In the genomic region with DNA sequence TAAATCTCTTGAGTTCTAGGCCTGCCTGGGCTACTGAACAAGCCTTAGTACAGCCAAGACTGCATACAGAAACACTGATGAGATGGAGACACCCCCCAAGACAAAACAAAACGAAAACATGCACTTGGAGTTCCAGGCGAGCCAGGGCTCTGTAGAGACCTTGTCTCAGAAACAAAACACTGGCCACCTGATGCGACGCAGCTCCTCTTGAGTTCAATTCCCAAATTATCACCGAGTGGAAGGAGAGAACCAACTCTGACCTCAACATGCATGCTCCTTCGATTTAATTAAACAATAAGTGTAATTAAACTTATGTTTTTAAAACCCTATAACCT, we compare ENCODE assay signal across 7 mouse cellular contexts. TPM values are rescaled to one million over a fixed set of nuclear protein-coding genes. Genes with fewer than 3 reads are reported as not detected.
DNase-seq lines count a peak whose midpoint lies in the region; ATAC-seq and TF ChIP-seq lines count a peak whose summit lies in the region.

No protein-coding gene starts in this region.

- H3K4me1 ChIP-seq in CH12.LX (ENCODE audit: control insufficient read depth in 1 of 2, insufficient read depth in 2 of 2) = peaks cover 14 to 38% of the 10 kb centered on the region in 2 experiments
- H3K4me1 ChIP-seq in ES-Bruce4 (ENCODE audit: control insufficient read depth, insufficient read depth, low read length) = peaks cover 3% of the 10 kb centered on the region
- H3K4me1 ChIP-seq in forebrain, embryonic 16.5 days (replicated peaks; ENCODE audit: control insufficient read depth, insufficient read depth, low read length) = peaks cover 16% of the 10 kb centered on the region
- peaks cover 50% of the 10 kb centered on the region for H3K4me1 ChIP-seq in liver, embryonic 13.5 days (replicated peaks)

- H3K36me3 ChIP-seq in CH12.LX (replicated peaks in 1 of 2; ENCODE audit: control insufficient read depth in 1 of 2, insufficient read depth in 1 of 2, low read length in 1 of 2) (peaks cover 23 to 44% of the 10 kb centered on the region in 2 experiments), ES-Bruce4 (ENCODE audit: control insufficient read depth, insufficient read depth, low read length, poor library complexity, severe bottlenecking) (peaks cover 21% of the 10 kb centered on the region)
- peaks cover 13% of the 10 kb centered on the region for H3K36me3 ChIP-seq in forebrain, embryonic 16.5 days (ENCODE audit: control insufficient read depth, insufficient read depth)
- H3K36me3 ChIP-seq in liver, embryonic 13.5 days = peaks cover 63% of the 10 kb centered on the region
- H3K36me3 ChIP-seq in splenic B cell, adult 2 months (ENCODE audit: control insufficient read depth, insufficient read depth, low read length, poor library complexity, severe bottlenecking) = peaks cover 5% of the 10 kb centered on the region

- H3K9ac ChIP-seq in CH12.LX (ENCODE audit: insufficient read depth, low read depth) (peak overlapping the region; percentile 32; the same call in 1 of the 2 replicates), ES-Bruce4 (ENCODE audit: low read depth, poor library complexity, severe bottlenecking) (peak overlapping the region; percentile 71)
- H3K9ac ChIP-seq in forebrain, embryonic 16.5 days (replicated peaks; ENCODE audit: low read depth, low read length) = peak overlapping the region; percentile 83
- peak overlapping the region; percentile 80 for H3K9ac ChIP-seq in liver, embryonic 13.5 days

- WGBS in forebrain, embryonic 16.5 days = 32% methylated on average over 6 of the region's 6 CpGs
- 19% methylated on average over 6 of the region's 6 CpGs for WGBS in liver, embryonic 13.5 days (ENCODE audit: insufficient replicate concordance)

- intact Hi-C loops in left cerebral cortex, postnatal 36 days (cut with DNase I) = no loop called here

- H3K9me3 ChIP-seq in CH12.LX (replicated peaks; ENCODE audit: low read length) = no peaks in the 10 kb centered on the region
- H3K9me3 ChIP-seq in ES-Bruce4 (replicated peaks; ENCODE audit: control insufficient read depth, insufficient read depth, low read length, poor library complexity, severe bottlenecking) = no peaks in the 10 kb centered on the region
- no peaks in the 10 kb centered on the region for H3K9me3 ChIP-seq in forebrain, embryonic 16.5 days (ENCODE audit: control insufficient read depth, low read length)
- H3K9me3 ChIP-seq in liver, embryonic 13.5 days (replicated peaks) = no peaks in the 10 kb centered on the region

- dilution Hi-C loops in CH12.LX (cut with MboI; ENCODE audit: extremely low pct_ligation_motif_present, extremely low pct_unique_long_range_greater_than_20kb, low sequenced_read_pairs) = no loop called here

- peak overlapping the region; percentile 60 for H3K4me2 ChIP-seq in CH12.LX (ENCODE audit: insufficient read depth, low read depth, poor library complexity, severe bottlenecking)
- H3K4me2 ChIP-seq in forebrain, embryonic 16.5 days (ENCODE audit: low read length) = peak overlapping the region; percentile 73
- H3K4me2 ChIP-seq in liver, embryonic 13.5 days = peak overlapping the region; percentile 76

- in situ Hi-C loops in CH12.LX (cut with MboI; ENCODE audit: low pct_ligation_motif_present, low pct_unique_long_range_greater_than_20kb, low sequenced_read_pairs) = no loop called here

- no peak for TF ChIP-seq POLR2A in CH12.LX (IDR thresholded peaks at IDR 0.05; ENCODE audit: low read depth, low read length)
- no peak for TF ChIP-seq POLR2A in ES-Bruce4 (IDR thresholded peaks at IDR 0.05; ENCODE audit: insufficient read depth, low read length)

- H3K27me3 ChIP-seq in CH12.LX (replicated peaks) (no peaks in the 10 kb centered on the region), ES-Bruce4 (ENCODE audit: control insufficient read depth, insufficient read depth, low read length, poor library complexity, severe bottlenecking) (no peaks in the 10 kb centered on the region)
- no peaks in the 10 kb centered on the region for H3K27me3 ChIP-seq in forebrain, embryonic 16.5 days (replicated peaks; ENCODE audit: control insufficient read depth, insufficient read depth, low read length)
- H3K27me3 ChIP-seq in liver, embryonic 13.5 days = no peaks in the 10 kb centered on the region
- H3K27me3 ChIP-seq in splenic B cell, adult 2 months (ENCODE audit: control insufficient read depth, insufficient read depth, low read length, poor library complexity, severe bottlenecking) = no peaks in the 10 kb centered on the region

- H3K79me2 ChIP-seq in CH12.LX (replicated peaks; ENCODE audit: control insufficient read depth, extremely low read depth, insufficient read depth, poor library complexity, severe bottlenecking) = peaks cover 10% of the 10 kb centered on the region

- ATAC-seq in forebrain, embryonic 16.5 days = no peak
- ATAC-seq in liver, embryonic 13.5 days (ENCODE audit: low read depth) = no peak

- TF ChIP-seq EP300 in CH12.LX (IDR thresholded peaks at IDR 0.05; ENCODE audit: low read length) (no peak), ES-Bruce4 (IDR thresholded peaks at IDR 0.05; ENCODE audit: insufficient read depth, low read depth, low read length) (no peak)

- TF ChIP-seq RAD21 in CH12.LX (IDR thresholded peaks at IDR 0.05; ENCODE audit: low read depth, low read length) = no peak

- TF ChIP-seq CTCF in CH12.LX (conservative IDR thresholded peaks at IDR 0.05 in 1 of 2, IDR thresholded peaks at IDR 0.05 in 1 of 2; ENCODE audit: low read depth in 2 of 2, low read length in 2 of 2) (no peak), ES-Bruce4 (IDR thresholded peaks at IDR 0.05; ENCODE audit: low read depth, low read length) (no peak)

- H3K4me3 ChIP-seq in CH12.LX (replicated peaks in 1 of 3; ENCODE audit: low read depth in 2 of 3, low read length in 2 of 3, poor library complexity in 1 of 3) = peak overlapping the region in 2 of 3 experiments; percentile 87 to 91
- H3K4me3 ChIP-seq in ES-Bruce4 (ENCODE audit: low read depth, low read length) = peak overlapping the region; percentile 14; the same call in 1 of the 2 replicates
- peak overlapping the region; percentile 63 for H3K4me3 ChIP-seq in forebrain, embryonic 16.5 days (replicated peaks; ENCODE audit: low read length)
- peak overlapping the region; percentile 92 for H3K4me3 ChIP-seq in liver, embryonic 13.5 days (replicated peaks)

- H3K27ac ChIP-seq in CH12.LX (ENCODE audit: insufficient read depth, low read depth) = peak overlapping the region; percentile 81
- peak overlapping the region; percentile 100 for H3K27ac ChIP-seq in ES-Bruce4 (ENCODE audit: insufficient read depth, low read length)
- peak overlapping the region; percentile 88 for H3K27ac ChIP-seq in forebrain, embryonic 16.5 days (ENCODE audit: low read length)
- peak overlapping the region; percentile 100 for H3K27ac ChIP-seq in liver, embryonic 13.5 days

- DNase-seq in CH12.LX (ENCODE audit: extremely low read depth) = no peak
- no peak for DNase-seq in liver, embryonic 13.5 days
- peak; percentile 16 for DNase-seq in splenic B cell, adult 2 months (ENCODE audit: low read depth, low spot score)
- DNase-seq in right cerebral cortex, adult 18-20 months = no peak
- DNase-seq in left cerebral cortex, postnatal 36 days (ENCODE audit: low spot score in 2 of 2) = no peak

TF ChIP-seq in CH12.LX, 34 proteins besides CTCF, POLR2A, EP300 and RAD21 (continues in another document):
- no peak for TF ChIP-seq MXI1 (IDR thresholded peaks at IDR 0.05; ENCODE audit: low read depth, low read length)

RNA-seq across cellular contexts. Expression of a gene that starts 0.2 kb away (rescaled TPM):
- 506 and 595 TPM in 2 replicates for total RNA-seq in CH12.LX (2012; rRNA removed)
- 750 and 883 TPM in 2 replicates for total RNA-seq in CH12.LX (2014; rRNA removed)
- polyA plus RNA-seq in CH12.LX (2012; ENCODE audit: insufficient read length, low read depth) = 694 and 813 TPM in 2 replicates
- polyA plus RNA-seq in ES-Bruce4 (2011; ENCODE audit: insufficient read depth, insufficient read length, low read depth, missing spikeins) = 172 and 194 TPM in 2 replicates
- polyA plus RNA-seq in forebrain, embryonic 16.5 days (2015; fragmentation: Nextera tagmentation; extraction: Ambion mirVana) = 369 and 398 TPM in 2 replicates
- 6,829 and 6,884 TPM in 2 replicates for polyA plus RNA-seq in liver, embryonic 13.5 days (2015; fragmentation: Nextera tagmentation; extraction: Ambion mirVana)
- 100 to 1,000 TPM; 105 to 110 TPM for total RNA-seq in left cerebral cortex, postnatal 36 days (2021)

RNA-seq across cellular contexts. Expression of a gene that starts 9.1 kb away (rescaled TPM):
- total RNA-seq in CH12.LX (2012; rRNA removed) = 72.8 and 74.6 TPM in 2 replicates
- 50.6 and 52.1 TPM in 2 replicates for total RNA-seq in CH12.LX (2014; rRNA removed)
- polyA plus RNA-seq in CH12.LX (2012; ENCODE audit: insufficient read length, low read depth) = 86.3 and 93.5 TPM in 2 replicates
- 69.5 and 69.9 TPM in 2 replicates for polyA plus RNA-seq in ES-Bruce4 (2011; ENCODE audit: insufficient read depth, insufficient read length, low read depth, missing spikeins)
- polyA plus RNA-seq in forebrain, embryonic 16.5 days (2015; fragmentation: Nextera tagmentation; extraction: Ambion mirVana) = 146 and 163 TPM in 2 replicates
- 67.0 and 71.0 TPM in 2 replicates for polyA plus RNA-seq in liver, embryonic 13.5 days (2015; fragmentation: Nextera tagmentation; extraction: Ambion mirVana)
- 100 to 1,000 TPM in 1 of 2 experiments, 10 to 100 TPM in 1; 99.3 to 122 TPM for total RNA-seq in left cerebral cortex, postnatal 36 days (2021)

RNA-seq across cellular contexts. Expression of a gene that starts 32.6 kb away (rescaled TPM):
- 5.0 and 8.7 TPM in 2 replicates for total RNA-seq in CH12.LX (2012; rRNA removed)
- 7.3 and 7.4 TPM in 2 replicates for total RNA-seq in CH12.LX (2014; rRNA removed)
- polyA plus RNA-seq in CH12.LX (2012; ENCODE audit: insufficient read length, low read depth) = 3.0 and 5.0 TPM in 2 replicates
- polyA plus RNA-seq in ES-Bruce4 (2011; ENCODE audit: insufficient read depth, insufficient read length, low read depth, missing spikeins) = 4.0 and 7.0 TPM in 2 replicates
- polyA plus RNA-seq in forebrain, embryonic 16.5 days (2015; fragmentation: Nextera tagmentation; extraction: Ambion mirVana) = 34.3 and 37.6 TPM in 2 replicates
- polyA plus RNA-seq in liver, embryonic 13.5 days (2015; fragmentation: Nextera tagmentation; extraction: Ambion mirVana) = 12.7 TPM in 2 replicates
- 10 to 100 TPM; 29.2 to 41.4 TPM for total RNA-seq in left cerebral cortex, postnatal 36 days (2021)

RNA-seq across cellular contexts. Expression of a gene that starts 32.6 kb away (rescaled TPM):
- 84.0 and 96.9 TPM in 2 replicates for total RNA-seq in CH12.LX (2012; rRNA removed)
- 231 and 243 TPM in 2 replicates for total RNA-seq in CH12.LX (2014; rRNA removed)
- 308 TPM in 2 replicates for polyA plus RNA-seq in CH12.LX (2012; ENCODE audit: insufficient read length, low read depth)
- polyA plus RNA-seq in ES-Bruce4 (2011; ENCODE audit: insufficient read depth, insufficient read length, low read depth, missing spikeins) = 429 and 434 TPM in 2 replicates
- 282 and 351 TPM in 2 replicates for polyA plus RNA-seq in forebrain, embryonic 16.5 days (2015; fragmentation: Nextera tagmentation; extraction: Ambion mirVana)
- 235 and 296 TPM in 2 replicates for polyA plus RNA-seq in liver, embryonic 13.5 days (2015; fragmentation: Nextera tagmentation; extraction: Ambion mirVana)
- total RNA-seq in left cerebral cortex, postnatal 36 days (2021) = 100 to 1,000 TPM; 160 to 176 TPM

RNA-seq across cellular contexts. Expression of a gene that starts 41.9 kb away (rescaled TPM):
- total RNA-seq in CH12.LX (2012; rRNA removed) (2.2 and 2.7 TPM in 2 replicates), CH12.LX (2014; rRNA removed) (1.1 and 1.3 TPM in 2 replicates)
- polyA plus RNA-seq in CH12.LX (2012; ENCODE audit: insufficient read length, low read depth) (1.5 and 2.1 TPM in 2 replicates), ES-Bruce4 (2011; ENCODE audit: insufficient read depth, insufficient read length, low read depth, missing spikeins) (69.2 and 69.3 TPM in 2 replicates)
- 22.3 and 23.8 TPM in 2 replicates for polyA plus RNA-seq in forebrain, embryonic 16.5 days (2015; fragmentation: Nextera tagmentation; extraction: Ambion mirVana)
- polyA plus RNA-seq in liver, embryonic 13.5 days (2015; fragmentation: Nextera tagmentation; extraction: Ambion mirVana) = 14.0 and 14.1 TPM in 2 replicates
- total RNA-seq in left cerebral cortex, postnatal 36 days (2021) = 10 to 100 TPM; 29.5 to 34.0 TPM

Comparison
In these comparisons a context has a peak if more than half of its experiments do, and no peak if none do; other contexts are left out.
1. H3K4me3 ChIP-seq: peak in every context shown above with its lines; median percentile 92 in liver, embryonic 13.5 days; 89 in CH12.LX; 63 in forebrain, embryonic 16.5 days; 14 in ES-Bruce4.
2. H3K9ac ChIP-seq: peak in every context shown above with its lines; median percentile 83 in forebrain, embryonic 16.5 days; 80 in liver, embryonic 13.5 days; 71 in ES-Bruce4; 32 in CH12.LX.